9 mouse cellular contexts compared by ENCODE assay signal in the genomic region with DNA sequence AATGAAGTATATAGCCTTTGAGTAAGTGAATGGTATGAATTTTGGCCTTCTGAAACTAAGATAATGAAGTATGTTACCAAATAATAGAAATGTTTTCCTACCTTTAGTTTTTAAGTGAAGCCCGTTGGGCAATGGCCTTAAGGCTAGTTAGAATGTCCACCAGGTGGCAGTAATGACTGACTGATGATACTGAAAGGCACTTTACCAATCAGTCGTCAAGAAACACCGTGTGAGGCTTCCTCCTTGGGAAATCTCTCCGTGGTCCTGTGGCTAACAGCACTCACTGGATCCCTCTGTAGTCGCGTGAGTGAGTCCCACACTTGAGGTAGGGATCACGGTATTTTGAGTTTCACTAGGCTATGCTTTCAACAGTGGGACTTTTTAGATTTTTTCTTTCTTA. TPM values are rescaled to one million over a fixed set of nuclear protein-coding genes. Genes with fewer than 3 reads are reported as not detected.
DNase-seq lines count a peak whose midpoint lies in the region; ATAC-seq and TF ChIP-seq lines count a peak whose summit lies in the region.
"Had no signal": no experiment of that assay in that cellular context is flagged by ENCODE, and none has a peak within 500 bp of the region (broad histone marks: within the 10 kb centered on the region; RNA-seq: fewer than 3 reads in every experiment).

No protein-coding gene starts in this region.

- H3K4me3 ChIP-seq in heart, adult 2 months = no peak overlapping the region
- no peak overlapping the region for H3K4me3 ChIP-seq in heart, embryonic 12.5 days
- H3K4me3 ChIP-seq in bone marrow, adult 2 months (replicated peaks; ENCODE audit: control insufficient read depth, low read depth, low read length) = no peak overlapping the region
- no peak overlapping the region for H3K4me3 ChIP-seq in embryonic facial prominence, embryonic 11.5 days (ENCODE audit: low read depth, low read length)
- no peak overlapping the region for H3K4me3 ChIP-seq in hindbrain, embryonic 10.5 days
- no peak overlapping the region for H3K4me3 ChIP-seq in layer of hippocampus, adult 2 months
- H3K4me3 ChIP-seq: limb, embryonic 15.5 days had no signal

- no peaks in the 10 kb centered on the region for H3K36me3 ChIP-seq in heart, adult 2 months (ENCODE audit: control insufficient read depth, insufficient read depth, low read length)
- H3K36me3 ChIP-seq in heart, embryonic 12.5 days = peaks cover 46% of the 10 kb centered on the region
- H3K36me3 ChIP-seq in embryonic facial prominence, embryonic 11.5 days (replicated peaks; ENCODE audit: control insufficient read depth, insufficient read depth, low read depth, low read length) = no peaks in the 10 kb centered on the region; the same call in 1 of the 2 replicates
- peaks cover 68% of the 10 kb centered on the region for H3K36me3 ChIP-seq in hindbrain, embryonic 10.5 days

- intact Hi-C loops in heart, adult 2 months (cut with DNase I) = loop anchor here (1.0 to 2.0 kb wide), 2 partner anchors 142 to 152 kb away; no protein-coding TSS in a partner anchor

- no peaks in the 10 kb centered on the region for H3K9me3 ChIP-seq in heart, embryonic 12.5 days (replicated peaks)
- H3K9me3 ChIP-seq in embryonic facial prominence, embryonic 11.5 days (replicated peaks; ENCODE audit: control insufficient read depth, low read length) = no peaks in the 10 kb centered on the region
- H3K9me3 ChIP-seq in hindbrain, embryonic 10.5 days = no peaks in the 10 kb centered on the region
- H3K9me3 ChIP-seq: limb, embryonic 15.5 days had no signal

- peaks cover 1% of the 10 kb centered on the region; the same call in 1 of the 2 replicates for H3K4me1 ChIP-seq in heart, adult 2 months (ENCODE audit: control insufficient read depth, insufficient read depth, low read length)
- no peaks in the 10 kb centered on the region for H3K4me1 ChIP-seq in heart, embryonic 12.5 days (replicated peaks)
- peaks cover 1% of the 10 kb centered on the region; the same call in 1 of the 2 replicates for H3K4me1 ChIP-seq in bone marrow, adult 2 months (ENCODE audit: control insufficient read depth, insufficient read depth, low read length)
- H3K4me1 ChIP-seq in embryonic facial prominence, embryonic 11.5 days (ENCODE audit: control insufficient read depth, insufficient read depth, low read length) = no peaks in the 10 kb centered on the region
- no peaks in the 10 kb centered on the region for H3K4me1 ChIP-seq in hindbrain, embryonic 10.5 days (replicated peaks)
- H3K4me1 ChIP-seq: limb, embryonic 15.5 days had no signal

- H3K27me3 ChIP-seq in heart, adult 2 months (ENCODE audit: control insufficient read depth, insufficient read depth, low read length) = no peaks in the 10 kb centered on the region
- no peaks in the 10 kb centered on the region for H3K27me3 ChIP-seq in heart, embryonic 12.5 days (replicated peaks)
- no peaks in the 10 kb centered on the region for H3K27me3 ChIP-seq in embryonic facial prominence, embryonic 11.5 days (ENCODE audit: control insufficient read depth, insufficient read depth, low read length)
- H3K27me3 ChIP-seq in hindbrain, embryonic 10.5 days (ENCODE audit: insufficient read depth, poor library complexity, severe bottlenecking) = no peaks in the 10 kb centered on the region
- H3K27me3 ChIP-seq: limb, embryonic 15.5 days had no signal

- no peak for TF ChIP-seq EP300 in heart, adult 2 months (IDR thresholded peaks at IDR 0.05; ENCODE audit: insufficient read depth, low read depth, low read length)

- no peak overlapping the region for H3K4me2 ChIP-seq in heart, embryonic 12.5 days
- no peak overlapping the region for H3K4me2 ChIP-seq in embryonic facial prominence, embryonic 11.5 days (ENCODE audit: low read depth, low read length)
- H3K4me2 ChIP-seq: limb, embryonic 15.5 days had no signal

- H3K9ac ChIP-seq in heart, adult 2 months (ENCODE audit: low read depth, low read length) = no peak overlapping the region
- no peak overlapping the region for H3K9ac ChIP-seq in heart, embryonic 12.5 days
- no peak overlapping the region for H3K9ac ChIP-seq in embryonic facial prominence, embryonic 11.5 days (replicated peaks; ENCODE audit: low read length)
- H3K9ac ChIP-seq: limb, embryonic 15.5 days had no signal

- ATAC-seq in heart, embryonic 12.5 days (ENCODE audit: insufficient number of reproducible peaks, low FRiP score) = no peak
- no peak for ATAC-seq in embryonic facial prominence, embryonic 11.5 days (replicated peaks; ENCODE audit: insufficient number of reproducible peaks, low FRiP score, low TSS enrichment, low read depth)

- no peak; the same call in none of the 2 replicates for TF ChIP-seq CTCF in heart, adult 2 months (IDR thresholded peaks at IDR 0.05)
- TF ChIP-seq CTCF in bone marrow, adult 2 months (IDR thresholded peaks at IDR 0.05; ENCODE audit: control insufficient read depth, insufficient read depth, low read length) = peak; percentile 28; the same call in 1 of the 2 replicates
- TF ChIP-seq CTCF in layer of hippocampus, adult 2 months (conservative IDR thresholded peaks at IDR 0.05) = peak; percentile 97

- no peak overlapping the region for H3K27ac ChIP-seq in heart, adult 2 months
- no peak overlapping the region for H3K27ac ChIP-seq in heart, embryonic 12.5 days (ENCODE audit: poor library complexity, severe bottlenecking)
- no peak overlapping the region for H3K27ac ChIP-seq in bone marrow, adult 2 months (ENCODE audit: control insufficient read depth, insufficient read depth, low read depth, low read length, poor library complexity)
- H3K27ac ChIP-seq in embryonic facial prominence, embryonic 11.5 days (replicated peaks; ENCODE audit: low read depth, low read length) = no peak overlapping the region
- no peak overlapping the region for H3K27ac ChIP-seq in hindbrain, embryonic 10.5 days
- H3K27ac ChIP-seq in layer of hippocampus, adult 2 months = no peak overlapping the region
- H3K27ac ChIP-seq: limb, embryonic 15.5 days had no signal

- peak; percentile 13 to 23 for DNase-seq in heart, adult 2 months
- DNase-seq in embryonic facial prominence, embryonic 11.5 days (ENCODE audit: low spot score) = peak; percentile 87
- peak; percentile 30 for DNase-seq in hindbrain, embryonic 10.5 days (ENCODE audit: low spot score)
- DNase-seq in layer of hippocampus, adult 2 months (ENCODE audit: low spot score in 2 of 2) = peak; percentile 64 to 73
- peak; percentile 76 for DNase-seq in lung, postnatal 14 days
- peak; percentile 57 for DNase-seq in retina, postnatal 7 days (ENCODE audit: low read depth, low spot score)

- WGBS in heart, adult 2 months = 22% methylated on average over 7 of the region's 7 CpGs
- 25% methylated on average over 7 of the region's 7 CpGs for WGBS in heart, embryonic 12.5 days
- WGBS in bone marrow, adult 2 months = 17% methylated on average over 7 of the region's 7 CpGs
- WGBS in embryonic facial prominence, embryonic 11.5 days = 35% methylated on average over 7 of the region's 7 CpGs
- WGBS in hindbrain, embryonic 10.5 days = 39% methylated on average over 7 of the region's 7 CpGs

- H3K79me2 ChIP-seq in heart, adult 2 months (replicated peaks; ENCODE audit: control insufficient read depth, insufficient read depth, low read length) = no peaks in the 10 kb centered on the region

- TF ChIP-seq POLR2A in heart, adult 2 months (IDR thresholded peaks at IDR 0.05; ENCODE audit: insufficient read depth, low read depth, low read length) = no peak
- TF ChIP-seq POLR2A in bone marrow, adult 2 months (IDR thresholded peaks at IDR 0.05; ENCODE audit: borderline replicate concordance, control insufficient read depth, low read depth, low read length) = no peak

RNA-seq across cellular contexts. Expression of a gene that starts 34.7 kb away (rescaled TPM):
- 10 to 100 TPM; 37.3 to 44.8 TPM for total RNA-seq in heart, adult 2 months (2021)
- polyA plus RNA-seq in heart, adult 2 months (2012; rRNA removed) = 20.9 and 21.4 TPM in 2 replicates
- polyA plus RNA-seq in heart, embryonic 12.5 days (2016; fragmentation: Nextera tagmentation; extraction: Ambion mirVana) = 100 and 104 TPM in 2 replicates
- 29.2 and 48.6 TPM in 2 replicates for polyA plus RNA-seq in bone marrow, adult 2 months (2011; ENCODE audit: insufficient read depth, insufficient read length, low replicate concordance, missing spikeins)
- 152 and 161 TPM in 2 replicates for polyA plus RNA-seq in embryonic facial prominence, embryonic 11.5 days (2014; fragmentation: Nextera tagmentation; extraction: Ambion mirVana)
- polyA plus RNA-seq in hindbrain, embryonic 10.5 days (2016; fragmentation: Nextera tagmentation; extraction: Ambion mirVana) = 130 and 153 TPM in 2 replicates
- total RNA-seq in layer of hippocampus, adult 2 months (2021) = 10 to 100 TPM; 45.0 to 50.0 TPM

Comparison
In these comparisons a context has a peak if more than half of its experiments do, and no peak if none do; other contexts are left out.
1. DNase-seq: peak in every context shown above with its lines; median percentile 87 in embryonic facial prominence, embryonic 11.5 days; 76 in lung, postnatal 14 days; 68 in layer of hippocampus, adult 2 months; 57 in retina, postnatal 7 days; 30 in hindbrain, embryonic 10.5 days; 18 in heart, adult 2 months.